ENCODE assay signal across 8 mouse cellular contexts in the genomic region with DNA sequence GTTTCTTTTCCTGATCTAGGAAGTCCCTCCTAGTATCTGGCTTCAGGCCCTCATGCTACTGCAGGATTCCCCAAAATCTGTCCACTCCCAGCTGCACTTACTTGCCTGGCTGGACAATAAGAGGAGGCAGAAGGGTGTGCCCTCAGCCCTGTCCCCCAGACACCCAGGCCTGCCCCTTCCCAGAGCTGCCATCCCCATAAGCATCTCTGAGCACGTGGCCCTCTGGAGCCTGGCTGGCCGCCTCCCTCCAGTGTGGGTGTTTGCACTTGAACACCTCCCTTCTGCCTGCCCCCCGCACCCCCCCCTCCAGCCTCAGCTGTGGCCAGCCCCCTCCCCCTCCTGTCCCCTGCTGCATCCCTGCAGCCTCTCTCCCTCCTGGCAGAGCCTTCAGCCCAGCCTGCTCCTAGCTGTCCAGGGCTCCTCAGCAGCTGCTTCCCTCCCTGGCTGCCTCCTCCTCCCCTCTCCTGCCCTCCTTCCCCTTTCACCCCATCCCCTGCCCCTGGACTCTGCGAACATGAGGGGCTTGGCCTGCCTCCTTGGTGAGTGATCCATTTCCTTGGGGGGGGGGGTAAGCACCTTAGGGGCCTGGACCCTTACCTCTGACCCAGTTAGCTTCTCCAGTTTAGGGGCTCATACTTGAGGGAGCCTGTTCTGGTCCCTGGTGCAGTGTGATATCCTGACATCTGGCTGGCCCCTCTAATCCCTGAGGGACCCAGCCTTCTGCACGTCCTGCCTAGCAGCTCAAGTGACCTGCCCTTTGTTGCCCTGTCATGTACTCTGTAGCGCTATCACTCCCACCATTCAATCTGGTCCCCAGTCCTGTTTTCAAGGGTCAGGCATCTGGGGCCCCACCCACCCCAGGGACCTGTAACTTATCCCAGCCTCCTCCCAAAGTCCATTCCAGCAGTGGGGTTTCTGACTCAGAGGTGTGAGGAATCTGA. TPM values are rescaled to one million over a fixed set of nuclear protein-coding genes. Genes with fewer than 3 reads are reported as not detected.
DNase-seq lines count a peak whose midpoint lies in the region; ATAC-seq and TF ChIP-seq lines count a peak whose summit lies in the region.

TSS of gene Ssc5d (plus strand) at position 345 of the 941 bp plus-strand sequence.

- WGBS in cerebellum, adult 2 months: 26% methylated on average over 6 of the region's 6 CpGs
- WGBS in intestine, embryonic 14.5 days: 13% methylated on average over 6 of the region's 6 CpGs
- WGBS in midbrain, embryonic 14.5 days: under 1% methylated on average over 6 of the region's 6 CpGs

- no peaks in the 10 kb centered on the region; the same call in 1 of the 2 replicates for H3K4me1 ChIP-seq in cerebellum, adult 2 months (ENCODE audit: control insufficient read depth, insufficient read depth, low read length)
- peaks cover 8% of the 10 kb centered on the region for H3K4me1 ChIP-seq in cortical plate, adult 2 months (ENCODE audit: control insufficient read depth, insufficient read depth, low read length)
- peaks cover 53% of the 10 kb centered on the region for H3K4me1 ChIP-seq in intestine, embryonic 14.5 days (replicated peaks; ENCODE audit: control insufficient read depth, insufficient read depth, low read length)
- peaks cover 47% of the 10 kb centered on the region for H3K4me1 ChIP-seq in midbrain, embryonic 14.5 days (ENCODE audit: control insufficient read depth, insufficient read depth, low read length)

- intact Hi-C loops in gastrocnemius, postnatal 36 days (cut with DNase I): no loop called here

- TF ChIP-seq CTCF in cerebellum, adult 2 months (IDR thresholded peaks at IDR 0.05; ENCODE audit: borderline replicate concordance, insufficient read depth, low read depth, low read length): no peak
- TF ChIP-seq CTCF in cortical plate, adult 2 months (IDR thresholded peaks at IDR 0.05; ENCODE audit: extremely low read depth, insufficient read depth, low read length): no peak

- H3K9ac ChIP-seq in intestine, embryonic 14.5 days (ENCODE audit: low read length): peak within 1 kb of the TSS; percentile 22; the same call in 1 of the 2 replicates
- peak within 1 kb of the TSS; percentile 68; the same call in 1 of the 2 replicates for H3K9ac ChIP-seq in midbrain, embryonic 14.5 days (replicated peaks; ENCODE audit: low read length)

- peak within 1 kb of the TSS; percentile 72 for H3K4me2 ChIP-seq in intestine, embryonic 14.5 days (ENCODE audit: low read length)
- H3K4me2 ChIP-seq in midbrain, embryonic 14.5 days (ENCODE audit: low read length): peak within 1 kb of the TSS; percentile 91

- H3K27me3 ChIP-seq in cerebellum, adult 2 months (ENCODE audit: control insufficient read depth, insufficient read depth, low read length): no peaks in the 10 kb centered on the region
- H3K27me3 ChIP-seq in intestine, embryonic 14.5 days (replicated peaks; ENCODE audit: control insufficient read depth, insufficient read depth, low read length): no peaks in the 10 kb centered on the region
- no peaks in the 10 kb centered on the region for H3K27me3 ChIP-seq in midbrain, embryonic 14.5 days (ENCODE audit: control insufficient read depth, insufficient read depth, low read length)

- ATAC-seq in intestine, embryonic 14.5 days (replicated peaks; ENCODE audit: low FRiP score, low TSS enrichment, low read depth): peak; percentile 25
- peak; percentile 12; the same call in 1 of the 2 replicates for ATAC-seq in midbrain, embryonic 14.5 days (ENCODE audit: low FRiP score, low TSS enrichment)

- H3K27ac ChIP-seq in cerebellum, adult 2 months (ENCODE audit: insufficient read depth, low read length): no peak within 1 kb of the TSS
- H3K27ac ChIP-seq in cortical plate, adult 2 months (ENCODE audit: insufficient read depth, low read length): peak within 1 kb of the TSS; percentile 87
- peak within 1 kb of the TSS; percentile 95 for H3K27ac ChIP-seq in intestine, embryonic 14.5 days (ENCODE audit: low read depth)
- H3K27ac ChIP-seq in midbrain, embryonic 14.5 days (replicated peaks; ENCODE audit: low read depth, low read length): peak within 1 kb of the TSS; percentile 98

- DNase-seq in cerebellum, postnatal 14 days: peak; percentile 21 to 42
- no peak for DNase-seq in cerebellum, adult 2 months
- peak; percentile 64 to 68 for DNase-seq in gastrocnemius, postnatal 36 days
- peak; percentile 69 for DNase-seq in intestine, embryonic 14.5 days (ENCODE audit: low spot score)
- peak; percentile 52 for DNase-seq in midbrain, embryonic 14.5 days
- DNase-seq in left cerebral cortex, adult 9 months (ENCODE audit: low spot score in 2 of 2): no peak
- no peak for DNase-seq in ovary, postnatal 36 days (ENCODE audit: low spot score)

- no peaks in the 10 kb centered on the region for H3K9me3 ChIP-seq in intestine, embryonic 14.5 days (ENCODE audit: control insufficient read depth, low read length)
- no peaks in the 10 kb centered on the region for H3K9me3 ChIP-seq in midbrain, embryonic 14.5 days (ENCODE audit: control insufficient read depth, low read length)

- TF ChIP-seq POLR2A in cerebellum, adult 2 months (IDR thresholded peaks at IDR 0.05; ENCODE audit: borderline replicate concordance, insufficient read depth, low read length): no peak
- TF ChIP-seq POLR2A in cortical plate, adult 2 months (IDR thresholded peaks at IDR 0.05; ENCODE audit: extremely low read depth, insufficient read depth, low read length): no peak

- H3K4me3 ChIP-seq in cerebellum, adult 2 months (replicated peaks; ENCODE audit: insufficient read depth, low read depth, low read length): no peak within 1 kb of the TSS
- no peak within 1 kb of the TSS for H3K4me3 ChIP-seq in cortical plate, adult 2 months (ENCODE audit: insufficient read depth, low read length)
- no peak within 1 kb of the TSS for H3K4me3 ChIP-seq in intestine, embryonic 14.5 days (ENCODE audit: low read depth, low read length)
- H3K4me3 ChIP-seq in midbrain, embryonic 14.5 days (replicated peaks; ENCODE audit: low read depth, low read length): no peak within 1 kb of the TSS

- peaks cover 4% of the 10 kb centered on the region for H3K36me3 ChIP-seq in intestine, embryonic 14.5 days (ENCODE audit: control insufficient read depth, insufficient read depth, low read length)
- H3K36me3 ChIP-seq in midbrain, embryonic 14.5 days (ENCODE audit: control insufficient read depth, insufficient read depth, low read length): peaks cover 2% of the 10 kb centered on the region

RNA-seq across cellular contexts. Expression of gene Ssc5d, which starts in this region (rescaled TPM):
- polyA plus RNA-seq in cerebellum, adult 2 months (2012; rRNA removed): 1.9 TPM in 2 replicates
- 3.8 and 4.1 TPM in 2 replicates for polyA plus RNA-seq in cortical plate, adult 2 months (2012; rRNA removed)
- 10 to 100 TPM in 1 of 2 experiments, 1 to 10 TPM in 1; 8.8 to 11.1 TPM for total RNA-seq in gastrocnemius, postnatal 36 days (2021)
- 3.7 and 4.0 TPM in 2 replicates for polyA plus RNA-seq in intestine, embryonic 14.5 days (2014; fragmentation: Nextera tagmentation; extraction: Ambion mirVana)
- polyA plus RNA-seq in midbrain, embryonic 14.5 days (2014; fragmentation: Nextera tagmentation; extraction: Ambion mirVana): 0.12 and 0.84 TPM in 2 replicates

Comparison
In these comparisons a context has a peak if more than half of its experiments do, and no peak if none do; other contexts are left out.
1. DNase-seq: peak in cerebellum, postnatal 14 days (2 of 2), gastrocnemius, postnatal 36 days (2 of 2) and intestine, embryonic 14.5 days (single experiment); none in cerebellum, adult 2 months (0 of 2), left cerebral cortex, adult 9 months (0 of 2) and ovary, postnatal 36 days (single experiment).
2. Peak in DNase-seq, ATAC-seq, H3K27ac ChIP-seq, H3K9ac ChIP-seq and H3K4me2 ChIP-seq in midbrain, embryonic 14.5 days; RNA of the gene not detected or under 1 TPM.